Mouse (Mus musculus) left cerebral cortex, adult 18-20 months (tissue): Measurements from ENCODE around the gene Tnc. TPM values are rescaled to one million over a fixed set of nuclear protein-coding genes. Genes with fewer than 3 reads are reported as not detected.

ENCODE experiments used
- DNase-seq, 2 experiments: peaks; one replicate each; pipeline ENCODE4 v3.0.0; 2021 to 2022; ENCODE audit warnings: low spot score in 2 of 2, mixed read lengths in 1 of 2
- long read RNA-seq, 2 experiments: library from polyadenylated mRNA; stranded (forward); transcript quantifications; one replicate each; pipeline ENCODE4 v2.0.0; 2021
- total RNA-seq, 2 experiments: library from RNA; stranded (reverse); gene quantifications; 2 replicates each; pipeline ENCODE4 v1.2.3; 2021

Tnc gene
- total RNA-seq, result 1 to 10 TPM; 2.3 to 2.5 TPM
- long read RNA-seq, experiment 1, partial matches to known transcripts, result 0 of 2 reads
- long read RNA-seq, experiment 1, other reads (novel, unspliced or antisense), result 2 of 2 reads
- long read RNA-seq, experiment 2, partial matches to known transcripts, result 2 of 4 reads
- long read RNA-seq, experiment 2, other reads (novel, unspliced or antisense), result 2 of 4 reads

DNA sequence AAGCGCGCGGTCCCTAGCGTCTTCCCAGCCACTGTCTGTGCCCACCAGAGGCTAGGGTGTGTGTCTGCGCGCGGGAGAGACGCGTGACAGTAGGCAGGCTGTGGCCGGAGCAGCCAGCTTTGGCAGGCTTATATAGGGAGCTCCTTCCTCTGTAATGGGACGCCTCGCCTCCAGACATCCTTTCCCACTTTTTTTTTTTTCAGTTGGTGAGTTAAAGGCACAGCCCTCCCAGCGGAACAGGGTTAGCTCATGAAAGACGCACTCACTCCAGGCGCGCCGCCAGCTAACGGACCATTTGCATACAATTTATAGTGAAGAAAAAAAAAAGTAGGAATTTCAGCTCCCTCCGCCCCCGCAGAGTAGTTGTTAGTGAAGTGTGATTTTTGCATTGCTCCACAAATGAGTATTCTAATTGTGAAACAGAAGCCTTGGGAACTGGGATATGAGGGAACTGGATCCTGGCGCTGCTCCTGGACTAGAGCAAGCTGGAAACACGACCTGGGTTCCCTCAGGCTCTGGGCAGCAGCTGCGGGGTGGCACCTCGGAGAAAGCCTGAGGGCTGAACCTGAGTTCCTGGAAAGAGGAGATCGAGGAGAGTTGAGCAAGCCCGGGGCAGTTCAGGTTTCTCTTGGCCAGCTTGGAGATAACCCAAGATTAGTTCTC, at the start of gene Tnc:
TSS of gene Tnc (minus strand) at position 185 of the 663 bp plus-strand sequence.
- peak; percentile 86 for DNase-seq

DNA sequence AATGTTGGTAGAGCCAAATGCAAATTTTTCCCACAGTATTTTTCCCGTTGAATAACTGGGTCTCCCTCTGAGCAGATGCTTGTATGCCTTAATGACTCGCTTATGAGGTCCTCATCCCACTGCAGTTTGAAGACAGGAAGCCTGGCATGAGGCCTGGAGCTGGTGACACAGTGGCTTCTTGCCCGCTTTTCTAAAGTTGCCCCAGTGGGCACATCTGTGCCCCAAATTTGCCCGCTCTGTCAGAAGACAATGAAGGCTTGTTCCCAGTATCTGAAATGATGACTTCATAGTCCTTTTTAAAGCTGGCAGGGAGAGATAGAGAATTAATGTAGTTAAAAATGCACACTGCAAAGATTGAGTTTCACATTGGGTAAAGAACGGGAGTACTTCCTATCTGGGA, 47.4 kb upstream of the Tnc start:
- peak; percentile 14 to 17 for DNase-seq

DNA sequence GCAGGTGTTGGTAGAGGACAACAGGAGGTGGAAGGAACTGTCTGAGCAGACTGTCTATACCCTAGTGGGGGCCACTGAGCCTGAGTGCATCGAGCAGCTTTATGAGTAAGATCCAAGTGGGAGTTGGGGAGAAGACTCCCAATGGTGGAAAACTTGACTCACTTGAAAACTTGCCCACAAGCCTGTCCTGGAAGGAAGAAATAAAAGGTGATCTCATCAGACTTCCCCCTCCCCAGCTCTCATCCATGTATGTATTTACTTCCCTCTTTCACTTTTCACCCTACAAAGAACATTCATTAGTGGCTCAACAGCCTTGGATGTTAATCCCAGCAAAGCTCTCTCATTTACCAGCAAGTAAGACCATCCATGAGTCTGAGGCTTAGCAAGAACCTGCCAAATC, 46.0 kb upstream of the Tnc start:
- DNase-seq, result no peak

DNA sequence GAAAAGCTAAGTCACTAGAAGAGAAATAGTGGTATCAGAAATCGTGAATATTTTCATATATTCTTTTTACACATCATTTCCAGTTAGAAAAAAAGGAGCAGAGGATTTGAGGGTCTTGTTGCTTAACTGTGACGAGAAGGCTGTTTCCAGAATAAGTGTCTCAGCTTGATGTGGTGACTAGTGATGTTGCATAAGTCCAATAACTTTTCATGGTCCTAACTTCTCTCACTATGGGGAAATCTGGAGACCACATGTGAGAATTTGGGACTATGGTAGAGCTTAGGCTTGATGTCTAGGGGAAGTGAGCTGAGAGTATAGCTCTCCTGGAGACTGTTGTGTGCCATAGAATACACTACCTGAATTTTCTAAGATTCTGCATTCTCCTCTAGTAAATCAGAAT, 42.6 kb upstream of the Tnc start:
- DNase-seq, result no peak

DNA sequence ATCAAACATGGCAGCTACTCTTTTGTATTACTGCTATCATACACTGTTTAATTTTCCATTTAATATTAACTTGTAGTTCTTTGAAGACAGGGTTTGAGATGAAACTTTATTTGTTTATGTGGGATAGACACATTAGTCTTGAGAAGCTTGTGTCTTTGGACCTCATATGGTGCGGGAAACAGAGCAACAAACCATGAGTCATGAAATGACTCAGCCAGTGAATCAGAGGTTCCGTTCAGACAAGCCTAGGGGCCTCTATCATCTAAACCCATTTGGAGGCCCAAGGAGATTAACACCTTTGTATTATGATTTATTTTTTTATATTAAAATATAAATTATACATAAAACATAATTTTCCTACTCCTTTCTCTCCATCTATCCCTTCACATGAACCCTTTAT, 40.9 kb upstream of the Tnc start:
- no peak for DNase-seq

DNA sequence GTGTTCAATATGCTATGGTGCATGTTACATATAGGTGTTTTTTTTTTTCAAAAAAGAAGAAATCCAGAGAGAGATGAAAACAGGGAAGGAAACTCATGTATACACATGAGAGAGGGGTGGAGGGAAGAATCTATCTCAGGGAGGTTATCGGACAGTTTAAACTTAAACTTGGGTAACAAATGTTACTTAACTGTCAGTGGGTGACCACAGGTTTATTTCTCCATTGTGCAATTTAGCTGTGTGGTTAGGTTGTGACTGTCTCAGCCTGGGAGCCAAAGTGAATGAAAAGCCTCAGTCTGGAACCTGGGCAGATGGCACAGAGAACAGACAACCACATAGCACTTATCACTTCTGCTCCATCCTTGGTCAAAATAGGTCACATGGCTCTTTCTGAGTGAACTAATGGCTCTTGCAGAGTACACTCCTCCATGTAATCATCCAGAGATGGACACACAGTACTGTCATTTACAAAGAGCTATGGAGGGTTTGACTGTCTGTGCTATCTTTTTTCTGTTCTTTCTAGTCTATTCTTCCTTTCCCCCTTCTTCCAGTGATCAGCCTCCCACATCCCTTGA, 39.3 kb upstream of the Tnc start:
- no peak for DNase-seq

DNA sequence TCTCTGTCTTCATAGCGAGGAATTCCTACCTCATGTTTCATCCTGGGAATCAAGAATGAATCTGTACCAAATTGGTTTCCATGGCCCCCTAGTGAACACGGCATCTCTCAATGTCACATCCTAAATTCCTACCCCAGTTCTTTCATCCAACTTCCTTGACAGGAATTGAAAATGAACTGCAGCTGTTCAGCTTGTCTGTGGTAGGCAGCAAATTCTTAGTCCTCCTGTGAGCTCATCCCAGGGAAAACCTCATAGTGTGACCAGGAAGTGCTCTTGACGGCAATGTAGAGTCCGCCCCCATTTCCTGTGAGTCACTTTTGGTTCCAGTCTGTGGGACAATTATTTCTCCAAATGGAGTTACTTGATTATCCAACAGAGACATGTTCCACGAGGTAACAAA, 37.0 kb upstream of the Tnc start:
- DNase-seq, result no peak

DNA sequence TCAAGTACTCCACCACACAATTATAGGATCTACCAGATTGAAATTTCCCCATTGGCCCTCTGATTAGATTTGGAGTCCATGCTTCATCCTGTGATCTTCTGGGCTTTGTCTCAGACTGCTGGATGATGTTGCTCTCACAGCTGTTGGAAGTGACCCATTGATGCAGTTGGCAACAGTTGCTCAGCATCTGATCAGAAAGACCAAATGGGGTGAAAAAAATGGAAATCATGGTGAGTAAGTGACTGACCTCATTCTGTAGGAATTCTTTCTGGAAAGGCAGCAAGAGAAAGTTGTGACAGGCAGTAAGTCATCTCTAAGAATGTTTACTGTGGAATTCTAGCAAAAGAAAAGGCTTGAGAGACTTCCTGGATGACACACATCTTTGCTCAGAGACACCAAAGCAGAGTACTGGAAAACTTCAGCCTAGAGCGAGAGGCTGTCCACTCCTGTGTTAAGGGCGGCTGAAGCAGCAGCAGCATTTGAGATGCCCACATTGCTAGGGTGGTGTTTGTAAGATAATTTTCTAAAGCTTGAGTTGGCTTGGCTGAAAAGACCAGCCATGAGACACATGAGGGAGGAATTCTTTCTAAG, 31.3 kb upstream of the Tnc start:
- DNase-seq, result no peak

DNA sequence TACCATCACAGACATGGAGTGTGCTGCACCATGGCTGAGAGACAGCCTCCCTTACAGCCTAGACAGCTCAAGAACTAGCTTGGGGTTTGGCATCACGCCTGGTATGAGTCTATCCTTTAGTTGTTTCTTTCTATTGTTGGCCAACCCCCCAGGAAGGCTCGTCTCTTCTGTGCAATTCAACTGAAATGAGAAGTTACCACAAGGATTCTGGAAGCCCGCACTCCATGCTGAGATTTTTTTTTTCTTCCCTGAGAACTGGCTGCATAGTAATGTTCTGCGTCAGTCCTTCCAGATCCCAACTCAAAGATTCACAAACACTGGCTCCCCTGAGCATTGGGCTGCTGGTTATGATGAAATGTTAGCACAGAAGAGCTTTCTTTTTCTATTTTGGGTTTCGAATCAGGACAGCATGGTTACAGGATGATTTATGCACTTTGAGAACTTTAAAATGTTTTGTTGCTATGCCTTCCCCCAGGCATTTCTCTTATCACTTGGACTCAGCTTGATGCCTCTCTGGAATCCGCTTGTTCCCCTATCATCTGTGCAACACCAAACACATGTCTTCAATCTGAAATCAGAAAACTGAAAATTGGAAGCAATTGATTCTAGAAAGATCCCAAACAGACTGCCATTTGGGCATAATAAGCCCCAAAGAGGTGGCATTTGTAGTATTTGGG, 29.7 kb upstream of the Tnc start:
- no peak for DNase-seq

DNA sequence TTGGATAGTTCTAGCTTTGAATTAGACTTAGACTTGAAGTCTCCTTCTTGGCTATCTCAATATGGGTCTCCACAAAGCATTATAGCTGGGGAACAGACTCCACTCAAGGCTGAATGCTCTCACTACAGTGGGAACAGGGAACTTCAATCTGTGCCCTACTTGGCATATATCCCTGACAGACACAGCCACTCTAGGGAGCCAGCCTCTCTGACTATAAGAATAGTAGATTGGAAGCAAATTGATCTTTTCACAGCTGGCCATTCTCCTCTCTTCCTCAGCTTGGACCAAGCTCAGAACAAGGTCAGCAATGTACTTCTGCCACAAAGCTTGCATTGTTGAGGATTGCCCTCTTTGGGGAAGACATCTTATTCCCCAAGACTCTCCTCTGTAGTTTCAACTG, 27.9 kb upstream of the Tnc start:
- DNase-seq, result no peak

DNA sequence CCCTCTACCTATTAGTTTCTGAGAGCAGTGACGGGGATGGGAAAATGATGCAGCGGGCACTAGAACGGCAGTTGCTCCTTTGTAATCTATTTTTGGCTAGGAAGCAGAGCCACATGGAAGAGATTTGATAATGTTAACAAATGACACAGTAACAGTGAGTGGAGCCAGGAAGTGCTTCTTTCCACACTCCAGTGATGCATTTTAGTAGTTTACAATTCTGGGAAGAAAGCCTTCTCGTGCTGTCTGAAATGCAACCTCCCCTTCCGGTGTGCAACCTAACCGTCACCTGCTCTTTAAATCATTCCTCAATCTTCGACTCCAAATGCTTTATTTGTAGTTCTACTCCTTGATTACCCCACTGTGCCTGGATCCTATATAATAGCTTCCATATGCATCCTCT, 20.6 kb upstream of the Tnc start:
- DNase-seq, result no peak

DNA sequence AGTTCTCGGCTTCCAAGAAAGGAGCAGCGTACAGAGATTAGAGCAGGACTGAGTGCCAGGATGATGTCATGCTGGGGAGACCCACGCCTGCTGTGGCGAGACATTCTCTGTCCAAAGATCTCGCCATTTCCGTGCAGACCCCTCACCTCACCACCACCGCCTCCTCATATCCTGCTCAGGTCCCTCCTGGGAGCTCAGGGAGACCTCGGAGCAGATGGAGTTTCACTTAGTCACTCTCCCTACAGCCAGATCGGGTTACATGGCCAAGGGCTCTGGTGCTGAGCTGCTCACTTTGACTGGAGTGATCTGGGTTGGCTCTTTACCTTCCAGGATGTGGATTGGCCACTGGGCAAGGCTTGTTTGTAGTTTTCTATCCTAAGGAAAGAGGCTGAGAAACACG, 18.5 kb upstream of the Tnc start:
- DNase-seq, result no peak

DNA sequence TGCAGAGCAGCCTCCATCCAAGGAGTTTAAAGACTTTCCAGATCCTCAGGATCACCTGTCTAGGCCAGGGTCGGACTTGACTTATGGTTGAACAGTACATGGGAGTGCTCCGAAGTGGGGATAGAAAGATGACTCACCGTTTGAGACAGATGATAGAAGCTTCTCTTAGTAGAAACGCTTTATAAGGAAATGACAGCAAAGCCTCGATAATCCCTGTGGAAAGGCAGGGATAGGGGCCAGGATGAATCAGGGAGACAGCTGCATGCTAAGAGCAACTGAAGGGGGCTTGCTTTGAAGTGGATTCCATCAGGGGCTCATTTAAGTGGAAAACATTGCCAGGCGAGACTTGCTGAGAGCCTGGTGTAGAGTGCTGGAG, 12.0 kb upstream of the Tnc start:
- DNase-seq, result no peak

DNA sequence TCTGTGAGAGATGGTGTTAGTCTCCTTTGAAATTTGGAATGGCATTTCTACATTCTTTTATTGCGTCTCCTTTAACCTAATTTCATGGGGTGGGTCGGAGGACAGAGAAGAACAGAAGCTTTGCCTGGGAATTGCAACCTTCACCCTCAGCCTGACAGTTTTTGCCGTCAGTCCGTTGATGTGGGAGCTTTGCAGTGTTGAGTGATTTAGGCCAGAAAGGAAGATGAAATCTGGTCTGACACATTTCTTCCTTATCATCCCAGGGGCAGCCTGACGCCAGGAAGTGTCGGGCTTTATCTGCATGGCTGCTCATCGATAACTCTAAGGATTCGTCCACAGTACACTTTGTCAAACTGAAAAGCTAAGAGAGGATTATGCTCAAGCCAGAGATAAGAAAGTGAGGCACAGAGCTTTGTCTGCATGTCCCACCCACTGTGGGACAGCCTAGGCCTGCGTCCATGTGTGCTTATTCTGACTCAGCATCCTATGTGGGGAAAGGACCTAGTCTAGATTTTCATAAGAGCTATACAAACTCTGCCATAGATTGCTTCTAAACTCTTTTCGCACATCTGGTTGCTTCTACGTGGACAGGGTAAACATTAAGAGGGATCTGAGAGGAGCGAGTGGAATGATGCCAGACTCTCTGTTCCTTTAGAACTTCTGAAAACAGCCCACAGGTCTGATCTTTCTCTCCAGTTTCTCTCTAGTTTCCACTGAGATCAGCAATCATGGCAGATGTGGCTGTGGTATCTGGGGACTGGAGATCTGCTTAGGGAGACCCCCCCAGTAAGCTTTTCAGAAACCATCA, 11.4 kb upstream of the Tnc start:
- no peak for DNase-seq

DNA sequence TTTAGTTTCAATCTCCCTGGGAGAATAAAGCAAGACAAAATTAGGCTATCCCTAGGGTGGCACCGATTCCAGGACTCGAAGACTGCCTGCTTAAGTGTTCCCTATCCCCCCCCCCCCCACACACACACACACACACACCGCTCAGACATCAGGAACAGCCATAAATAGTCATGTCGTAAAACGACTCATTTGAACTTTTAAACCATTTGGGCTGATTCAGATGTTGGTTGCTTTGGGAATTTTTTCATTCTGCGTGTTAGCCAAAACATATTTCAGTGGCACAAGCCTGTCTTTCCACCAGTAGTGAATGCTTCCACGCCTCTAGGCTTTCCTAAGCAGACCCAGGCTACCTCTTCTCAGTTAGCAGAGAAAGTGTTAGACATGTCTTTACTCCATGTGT, 1.4 kb upstream of the Tnc start:
- no peak for DNase-seq

DNA sequence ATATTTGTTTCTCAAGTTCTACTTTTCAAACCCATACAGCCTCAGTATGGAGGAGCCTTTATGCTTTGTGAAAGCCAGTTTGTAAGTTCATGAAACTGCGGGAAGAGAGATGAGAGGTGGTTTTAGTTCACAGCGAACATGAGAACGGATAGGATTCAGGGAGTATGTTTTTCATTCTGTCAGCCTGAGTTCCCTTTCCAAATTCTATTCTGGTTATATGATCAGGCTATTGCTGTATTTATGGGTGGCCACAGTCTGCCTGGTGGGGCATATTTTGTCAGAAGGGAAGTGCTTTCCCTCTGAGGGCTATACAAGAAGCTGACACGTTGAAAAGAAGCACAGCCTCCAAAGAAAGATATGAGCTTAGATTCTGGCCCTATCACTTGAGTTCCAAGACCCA, 2.9 kb downstream of the Tnc start:
- no peak for DNase-seq

DNA sequence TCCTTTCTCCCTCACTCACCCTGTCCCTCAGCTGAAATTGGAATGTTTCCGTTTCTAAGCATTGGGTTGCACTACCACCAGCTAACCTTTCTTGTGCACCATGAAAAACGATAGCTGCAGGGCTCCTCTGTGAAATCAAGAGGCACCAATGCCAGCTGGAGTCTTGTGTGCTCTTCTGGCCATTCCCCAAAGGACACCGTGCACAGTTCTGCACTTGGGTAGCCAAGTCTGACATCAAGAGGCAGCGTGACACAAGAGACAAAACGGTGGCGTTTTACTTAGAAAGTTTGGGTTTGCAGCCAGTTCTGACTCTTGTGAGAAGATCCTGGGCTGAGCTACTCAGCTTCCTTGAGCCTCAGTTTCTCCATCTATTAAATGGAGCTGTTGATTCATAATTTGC, 3.4 kb downstream of the Tnc start:
- no peak for DNase-seq

DNA sequence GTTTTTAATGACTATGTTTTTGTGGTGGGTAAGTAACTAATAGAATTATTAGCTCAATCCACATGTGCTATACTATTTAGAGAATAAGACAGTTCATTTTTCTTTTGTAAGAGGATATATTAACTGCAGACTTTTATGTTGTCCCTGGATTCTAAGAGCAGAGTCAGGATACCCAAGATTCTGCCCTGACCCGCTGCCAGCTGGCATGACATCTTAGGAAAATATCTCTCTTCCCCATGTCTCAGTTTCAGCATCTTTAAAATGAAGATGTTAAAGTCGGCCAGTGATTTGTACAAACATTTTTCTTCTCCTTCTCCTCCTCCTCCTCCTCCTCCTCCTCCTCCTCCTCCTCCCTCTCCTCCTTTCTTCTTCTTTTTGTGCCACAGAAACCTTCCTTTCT, 7.7 kb downstream of the Tnc start:
- DNase-seq, result no peak

DNA sequence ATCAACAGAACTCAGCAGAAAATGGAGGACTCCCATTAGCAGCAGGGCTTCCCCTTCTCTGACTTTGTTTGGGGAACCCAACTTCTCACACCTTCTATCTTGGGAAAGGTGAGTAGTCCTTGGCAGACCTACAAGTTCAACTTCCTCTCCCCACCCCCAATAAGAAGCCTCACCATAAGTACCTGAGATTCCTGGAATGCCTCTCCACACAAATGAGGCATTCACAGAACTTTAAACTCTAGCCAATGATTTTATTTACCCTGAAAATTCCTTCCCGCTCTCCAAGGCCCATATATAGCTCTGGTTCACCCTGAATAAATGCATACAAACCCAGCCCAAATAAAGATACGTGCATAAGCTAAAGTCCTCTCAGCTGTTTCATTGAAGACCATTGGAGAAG, 9.3 kb downstream of the Tnc start:
- no peak for DNase-seq

DNA sequence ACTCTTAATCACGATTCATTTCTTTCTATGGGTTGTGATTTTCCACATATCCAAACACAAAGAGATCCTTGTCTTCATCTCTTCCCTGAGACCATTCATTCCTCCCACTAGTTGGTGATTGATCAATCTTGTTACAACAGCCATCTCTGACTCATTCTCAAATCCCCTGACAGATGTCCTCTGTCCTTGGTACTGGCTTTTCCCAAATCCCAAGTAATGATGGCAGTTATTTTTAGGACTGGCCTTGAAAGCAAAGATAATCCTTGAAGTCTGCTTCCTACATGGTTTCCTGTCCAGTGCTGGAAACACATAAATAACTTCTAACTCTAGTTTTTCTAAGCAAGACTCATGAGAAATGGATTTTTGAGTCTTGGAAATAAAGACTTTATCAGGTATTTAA, 12.1 kb downstream of the Tnc start:
- no peak for DNase-seq

DNA sequence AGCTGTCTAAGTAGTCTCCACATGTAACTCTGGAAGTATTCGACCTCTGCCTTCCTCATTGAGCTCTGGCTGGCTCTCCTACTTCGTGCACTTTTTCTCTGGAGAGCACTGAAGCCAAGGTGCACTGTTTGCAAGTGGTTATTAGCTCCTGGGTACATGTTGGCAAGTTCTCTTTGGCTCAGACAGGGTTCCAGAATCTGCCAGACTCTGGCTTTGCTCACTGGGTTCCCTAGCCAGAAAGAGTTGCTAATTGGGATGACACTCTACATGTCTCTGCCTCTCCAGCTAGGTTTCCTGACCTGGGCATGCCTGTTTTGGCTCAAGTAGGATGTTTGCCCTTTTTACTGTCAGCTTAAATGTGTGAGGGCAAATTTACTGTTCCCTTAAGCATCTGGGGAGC, 13.6 kb downstream of the Tnc start:
- DNase-seq, result no peak
